Mouse (Mus musculus): ENCODE measurements around the gene Rere. TPM values are rescaled to one million over a fixed set of nuclear protein-coding genes. Genes with fewer than 3 reads are reported as not detected.

Gene Rere
- total and polyA plus RNA-seq, 3 experiments = 19.3 to 46.4 (median 39.0) TPM

DNA sequence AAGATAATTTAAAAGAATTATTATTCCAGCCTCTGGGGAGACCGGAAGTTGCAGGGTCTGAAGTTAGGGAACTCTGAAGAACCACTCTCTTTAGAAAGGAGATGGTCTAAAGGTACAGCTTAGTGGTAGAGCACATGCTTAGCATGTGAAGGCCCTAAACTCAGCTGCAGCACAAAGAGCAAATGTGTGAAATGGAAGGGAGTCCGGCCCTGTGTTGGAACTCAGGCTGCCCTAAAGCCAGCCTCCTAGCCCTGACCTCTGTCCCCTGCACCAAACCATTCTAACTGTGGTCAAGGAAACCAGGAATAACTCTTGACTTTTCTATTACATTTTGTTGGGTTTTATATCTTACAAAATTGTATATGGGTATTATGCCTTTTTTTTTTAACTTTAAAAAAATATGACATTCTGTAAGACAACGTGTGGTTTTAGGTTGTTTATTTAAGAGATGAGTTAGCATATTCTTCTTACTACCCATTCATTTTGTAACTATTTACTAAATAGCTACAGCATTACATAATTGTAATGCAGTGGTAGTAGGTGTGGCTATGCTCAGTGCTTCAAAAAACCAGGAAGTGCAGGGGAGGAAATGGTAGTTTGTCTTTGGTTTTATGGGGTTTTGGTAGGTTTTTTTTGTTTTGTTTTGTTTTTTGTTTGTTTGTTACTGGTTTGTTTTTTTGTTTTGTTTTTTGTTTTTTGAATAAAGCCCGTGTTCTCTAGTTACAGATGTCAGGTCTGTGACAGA, 312.2 kb downstream of the Rere start:
- Histone ChIP-seq H3K4me3 (no peak overlapping the region), H3K4me1 (ENCODE audit: control insufficient read depth, insufficient read depth, low read length) (peaks cover 35% of the 10 kb centered on the region), H3K27me3 (ENCODE audit: control insufficient read depth, insufficient read depth, low read length) (no peaks in the 10 kb centered on the region), H3K9ac (ENCODE audit: low read depth, low read length) (no peak overlapping the region), H3K36me3 (ENCODE audit: control insufficient read depth, insufficient read depth, low read length) (peaks cover 36% of the 10 kb centered on the region), H3K79me2 (replicated peaks; ENCODE audit: control insufficient read depth, insufficient read depth, low read length) (peaks cover 15% of the 10 kb centered on the region), H3K27ac (peak overlapping the region; percentile 19; the same call in 1 of the 2 replicates)
- no peak for DNase-seq
- 72% methylated on average over 4 of the region's 4 CpGs for WGBS
- TF ChIP-seq POLR2A (IDR thresholded peaks at IDR 0.05; ENCODE audit: insufficient read depth, low read depth, low read length) = no peak
- no peak for TF ChIP-seq CTCF (IDR thresholded peaks at IDR 0.05)
- TF ChIP-seq EP300 (IDR thresholded peaks at IDR 0.05; ENCODE audit: insufficient read depth, low read depth, low read length) = no peak
- intact Hi-C loops (cut with DNase I) = loop anchor here (5.0 kb wide), 1 partner anchor 106 kb away; no protein-coding TSS in a partner anchor

DNA sequence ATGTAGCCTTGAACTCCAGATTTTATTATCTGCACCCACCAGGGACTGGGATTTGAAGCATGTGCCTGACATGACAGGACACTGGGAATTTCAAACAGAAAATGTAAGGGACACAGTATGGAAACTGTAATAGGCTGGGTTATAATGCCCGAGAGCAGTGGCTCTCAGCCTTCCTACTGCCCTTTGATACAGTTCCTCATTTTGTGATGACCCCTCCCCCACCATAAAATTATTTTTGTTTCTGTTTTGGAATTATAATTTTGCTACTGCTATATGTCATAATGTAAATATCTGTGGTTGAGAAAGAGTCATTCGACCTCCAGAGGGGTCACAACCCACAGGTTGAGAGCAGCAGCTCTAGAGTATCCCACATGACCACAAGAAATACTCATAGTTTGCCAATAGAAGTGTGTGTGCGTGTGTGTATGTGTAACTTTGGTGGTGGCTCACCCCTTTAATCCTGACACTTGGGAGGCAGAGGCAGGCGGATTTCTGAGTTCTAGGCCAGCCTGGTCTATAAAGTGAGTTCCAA, 312.9 kb downstream of the Rere start:
- peaks cover 36% of the 10 kb centered on the region for H3K36me3 ChIP-seq (ENCODE audit: control insufficient read depth, insufficient read depth, low read length)
- peak overlapping the region; percentile 19; the same call in 1 of the 2 replicates for H3K27ac ChIP-seq
- no peak overlapping the region for H3K4me3 ChIP-seq
- DNase-seq = no peak
- TF ChIP-seq POLR2A (IDR thresholded peaks at IDR 0.05; ENCODE audit: insufficient read depth, low read depth, low read length) (no peak), EP300 (IDR thresholded peaks at IDR 0.05; ENCODE audit: insufficient read depth, low read depth, low read length) (no peak), CTCF (IDR thresholded peaks at IDR 0.05) (no peak)
- intact Hi-C loops (cut with DNase I) = loop anchor here (5.0 kb wide), 1 partner anchor 107 kb away; no protein-coding TSS in a partner anchor
- WGBS = 87% methylated on average over 4 of the region's 4 CpGs
- H3K27me3 ChIP-seq (ENCODE audit: control insufficient read depth, insufficient read depth, low read length) = no peaks in the 10 kb centered on the region
- H3K79me2 ChIP-seq (replicated peaks; ENCODE audit: control insufficient read depth, insufficient read depth, low read length) = peaks cover 15% of the 10 kb centered on the region
- H3K4me1 ChIP-seq (ENCODE audit: control insufficient read depth, insufficient read depth, low read length) = peaks cover 34% of the 10 kb centered on the region
- H3K9ac ChIP-seq (ENCODE audit: low read depth, low read length) = no peak overlapping the region

DNA sequence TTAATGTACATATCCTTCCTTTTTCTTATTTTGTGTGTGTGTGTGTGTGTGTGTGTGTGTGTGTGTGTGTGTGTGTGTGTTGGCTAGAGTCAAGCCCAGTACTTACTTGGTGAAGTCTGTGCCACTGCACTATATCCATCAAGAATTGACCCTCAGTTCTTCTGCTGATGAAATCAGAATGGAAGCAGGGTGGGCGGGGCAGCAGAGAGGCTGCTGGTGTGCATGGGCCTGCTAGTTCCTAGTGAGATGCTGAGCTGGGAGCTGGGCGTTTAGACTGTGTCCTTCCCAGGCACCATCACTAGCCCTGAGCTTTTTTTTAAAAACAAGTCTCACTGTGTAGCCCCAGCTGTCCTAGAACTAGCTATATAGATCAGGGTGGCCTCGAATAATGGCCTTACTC, 313.6 kb downstream of the Rere start:
- DNase-seq = no peak
- H3K27ac ChIP-seq = no peak overlapping the region
- intact Hi-C loops (cut with DNase I) = no loop called here
- TF ChIP-seq POLR2A (IDR thresholded peaks at IDR 0.05; ENCODE audit: insufficient read depth, low read depth, low read length) = no peak
- TF ChIP-seq CTCF (IDR thresholded peaks at IDR 0.05) = no peak
- no peak for TF ChIP-seq EP300 (IDR thresholded peaks at IDR 0.05; ENCODE audit: insufficient read depth, low read depth, low read length)
- 76% methylated on average over 3 of the region's 3 CpGs for WGBS
- peaks cover 15% of the 10 kb centered on the region for H3K79me2 ChIP-seq (replicated peaks; ENCODE audit: control insufficient read depth, insufficient read depth, low read length)
- no peak overlapping the region for H3K9ac ChIP-seq (ENCODE audit: low read depth, low read length)
- H3K36me3 ChIP-seq (ENCODE audit: control insufficient read depth, insufficient read depth, low read length) = peaks cover 36% of the 10 kb centered on the region
- peaks cover 35% of the 10 kb centered on the region for H3K4me1 ChIP-seq (ENCODE audit: control insufficient read depth, insufficient read depth, low read length)
- no peak overlapping the region for H3K4me3 ChIP-seq
- H3K27me3 ChIP-seq (ENCODE audit: control insufficient read depth, insufficient read depth, low read length) = no peaks in the 10 kb centered on the region

DNA sequence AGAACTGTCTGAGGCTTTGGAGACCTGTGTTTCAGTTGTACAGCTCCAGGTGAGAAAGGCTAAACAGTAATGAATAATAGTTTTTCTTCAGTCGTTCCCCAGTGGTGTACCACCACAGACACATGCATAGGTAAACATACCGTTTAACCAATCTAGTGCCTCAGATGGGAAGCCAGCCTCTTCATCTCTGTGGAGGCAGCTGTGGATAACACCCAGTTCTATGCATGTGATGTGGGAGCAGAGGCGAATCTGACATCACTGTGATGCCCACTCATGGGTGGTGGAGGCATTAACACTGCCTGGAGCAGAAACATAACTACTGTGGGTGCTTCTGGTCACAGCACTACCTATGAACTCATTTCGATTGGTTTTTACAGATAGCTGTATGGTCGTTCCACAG, 314.5 kb downstream of the Rere start:
- Histone ChIP-seq H3K4me3 (no peak overlapping the region), H3K9ac (ENCODE audit: low read depth, low read length) (no peak overlapping the region), H3K4me1 (ENCODE audit: control insufficient read depth, insufficient read depth, low read length) (peaks cover 32% of the 10 kb centered on the region), H3K27me3 (ENCODE audit: control insufficient read depth, insufficient read depth, low read length) (no peaks in the 10 kb centered on the region), H3K36me3 (ENCODE audit: control insufficient read depth, insufficient read depth, low read length) (peaks cover 27% of the 10 kb centered on the region), H3K79me2 (replicated peaks; ENCODE audit: control insufficient read depth, insufficient read depth, low read length) (peaks cover 15% of the 10 kb centered on the region), H3K27ac (no peak overlapping the region)
- intact Hi-C loops (cut with DNase I) = no loop called here
- 87% methylated on average over 5 of the region's 5 CpGs for WGBS
- TF ChIP-seq POLR2A (IDR thresholded peaks at IDR 0.05; ENCODE audit: insufficient read depth, low read depth, low read length) (no peak), EP300 (IDR thresholded peaks at IDR 0.05; ENCODE audit: insufficient read depth, low read depth, low read length) (no peak), CTCF (IDR thresholded peaks at IDR 0.05) (no peak)
- no peak for DNase-seq

DNA sequence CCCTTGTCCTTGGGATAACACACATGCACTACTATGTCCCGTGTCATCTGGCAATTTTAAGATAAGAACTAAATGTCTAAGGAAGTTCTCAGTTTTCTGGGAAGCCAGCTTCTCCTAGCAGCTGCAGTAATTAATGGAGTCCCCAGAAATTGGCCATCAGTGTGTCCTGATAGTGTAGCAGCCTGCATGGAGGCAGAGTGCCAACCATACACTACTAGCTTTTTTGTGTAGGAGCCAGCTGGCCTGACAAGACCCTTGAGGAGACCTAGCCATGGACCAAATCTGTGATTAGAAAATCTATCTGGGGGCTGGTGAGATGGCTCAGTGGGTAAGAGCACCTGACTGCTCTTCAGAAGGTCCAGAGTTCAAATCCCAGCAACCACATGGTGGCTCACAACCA, 317.2 kb downstream of the Rere start:
- peaks cover 17% of the 10 kb centered on the region for H3K4me1 ChIP-seq (ENCODE audit: control insufficient read depth, insufficient read depth, low read length)

More for the DNA sequence above, 317.2 kb downstream of the Rere start:
- H3K27me3 ChIP-seq (ENCODE audit: control insufficient read depth, insufficient read depth, low read length) = no peaks in the 10 kb centered on the region
- intact Hi-C loops (cut with DNase I) = no loop called here
- H3K27ac ChIP-seq = no peak overlapping the region
- no peak overlapping the region for H3K4me3 ChIP-seq
- WGBS = 2% methylated on average over 1 of the region's 1 CpGs
- peaks cover 8% of the 10 kb centered on the region for H3K79me2 ChIP-seq (replicated peaks; ENCODE audit: control insufficient read depth, insufficient read depth, low read length)
- no peak for DNase-seq
- H3K36me3 ChIP-seq (ENCODE audit: control insufficient read depth, insufficient read depth, low read length) = peaks cover 8% of the 10 kb centered on the region; the same call in 1 of the 2 replicates
- H3K9ac ChIP-seq (ENCODE audit: low read depth, low read length) = no peak overlapping the region
- TF ChIP-seq EP300 (IDR thresholded peaks at IDR 0.05; ENCODE audit: insufficient read depth, low read depth, low read length) (no peak), POLR2A (IDR thresholded peaks at IDR 0.05; ENCODE audit: insufficient read depth, low read depth, low read length) (no peak), CTCF (IDR thresholded peaks at IDR 0.05) (no peak)

Data from heart, adult 2 months (tissue).